Mouse (Mus musculus) retina, embryonic 14.5 days (tissue): Measurements from ENCODE around the gene Ndufb5.
"Not testable (repeated sequence)": the region's sequence is repeated elsewhere in the genome, so short reads cannot be mapped to it uniquely, and the experiment has no call there.

Source experiments
- DNase-seq: peaks from one replicate; pipeline ENCODE4 v3.0.0-alpha.2; 2015; ENCODE audit warnings: low spot score

Gene Ndufb5

DNA sequence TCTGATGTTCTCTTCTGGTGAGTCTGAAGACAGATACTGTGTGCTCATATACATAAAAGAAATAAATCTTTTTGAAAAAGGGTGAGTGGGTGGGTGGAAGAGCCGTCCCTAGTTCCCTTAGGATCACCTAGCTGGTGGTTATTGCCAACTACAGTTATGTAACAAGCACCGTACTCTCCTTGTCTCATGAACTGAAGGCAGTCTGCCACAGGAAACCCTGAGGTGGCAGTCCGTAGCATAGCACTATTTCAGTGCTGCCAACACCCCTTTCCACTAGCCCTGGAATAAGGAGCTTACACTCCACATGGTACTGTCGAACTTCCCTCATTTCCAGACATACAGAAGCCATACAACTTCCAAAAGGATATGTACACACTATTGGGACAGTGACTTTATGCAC lies 8.9 kb upstream of the Ndufb5 start:
- DNase-seq, result no peak

- DNase-seq, result no peak
These were observed 424 bp downstream of the Ndufb5 start, which contains the start of gene Mrpl47 for GRCm38 (mm10) chr3:32737172-32737655. TSS of gene Mrpl47 (minus strand) at chr3:32737605.

- DNase-seq, result no peak
These were observed 1.8 kb downstream of the Ndufb5 start for GRCm38 (mm10) chr3:32738549-32738948.

DNA sequence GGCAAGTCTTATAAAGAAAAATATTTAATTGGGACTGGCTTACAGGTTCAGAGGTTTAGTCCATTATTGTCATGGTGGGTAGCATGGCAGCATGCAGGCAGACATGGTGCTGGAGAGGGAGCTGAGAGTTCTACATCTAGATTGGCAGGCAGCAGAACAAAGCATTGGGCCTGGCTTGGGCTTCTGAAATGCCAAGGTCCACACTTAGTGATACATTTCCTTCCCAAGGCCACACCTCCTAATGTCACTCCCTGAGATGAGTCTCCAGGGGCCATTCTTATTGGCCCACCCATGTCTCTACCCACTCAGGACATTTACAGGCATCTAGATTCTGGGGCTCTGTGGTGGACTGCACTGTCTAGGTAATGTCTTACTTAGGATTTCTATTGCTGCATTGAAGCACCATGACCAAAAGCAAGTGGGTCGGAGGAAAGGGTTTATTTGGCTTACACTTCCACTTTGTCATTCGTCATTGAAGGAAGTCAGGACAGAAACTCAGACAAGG lies 5.5 kb downstream of the Ndufb5 start:
- DNase-seq, result no peak

DNA sequence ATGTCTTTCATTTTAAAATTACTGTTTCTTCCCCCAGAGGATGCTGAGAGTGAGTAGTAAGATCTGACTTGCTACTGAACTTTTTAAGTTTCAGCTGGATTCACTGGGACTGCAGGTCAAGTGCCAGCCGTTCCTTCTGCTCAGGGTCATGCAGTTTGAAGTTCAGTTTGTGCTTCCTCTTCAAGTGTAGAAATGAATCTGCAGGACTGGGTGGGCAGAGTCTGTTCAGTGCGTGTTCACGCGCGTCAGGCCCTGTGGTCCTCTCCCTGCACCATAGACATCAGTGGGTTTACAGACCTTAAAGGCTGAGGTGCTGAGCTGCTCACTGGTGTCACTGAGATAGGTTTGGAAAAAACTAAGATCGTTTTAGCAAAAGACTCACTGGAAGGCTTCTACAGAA lies 8.2 kb downstream of the Ndufb5 start:
- DNase-seq, result no peak

- DNase-seq, result not testable (repeated sequence)
These were observed 8.6 kb downstream of the Ndufb5 start for GRCm38 (mm10) chr3:32745426-32745825.

DNA sequence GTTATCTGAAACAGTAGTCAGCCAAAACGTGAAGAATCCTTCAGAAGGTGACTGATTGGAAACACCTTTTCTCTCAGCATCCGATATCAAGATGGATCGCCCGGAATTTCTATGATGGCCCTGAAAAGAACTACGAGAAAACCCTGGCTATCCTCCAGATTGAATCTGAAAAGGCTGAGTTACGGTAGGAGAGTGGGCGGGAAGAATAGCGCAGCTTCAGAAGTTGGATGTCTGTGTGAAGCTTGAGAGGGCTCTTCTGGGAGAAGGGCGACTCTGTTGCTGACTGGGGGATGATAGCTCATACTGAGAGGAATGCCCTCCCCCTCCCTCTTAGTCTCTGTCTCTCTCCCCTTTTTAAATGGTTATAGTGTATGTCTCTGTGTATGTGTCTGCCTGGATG lies 11.6 kb downstream of the Ndufb5 start:
- no peak for DNase-seq

DNA sequence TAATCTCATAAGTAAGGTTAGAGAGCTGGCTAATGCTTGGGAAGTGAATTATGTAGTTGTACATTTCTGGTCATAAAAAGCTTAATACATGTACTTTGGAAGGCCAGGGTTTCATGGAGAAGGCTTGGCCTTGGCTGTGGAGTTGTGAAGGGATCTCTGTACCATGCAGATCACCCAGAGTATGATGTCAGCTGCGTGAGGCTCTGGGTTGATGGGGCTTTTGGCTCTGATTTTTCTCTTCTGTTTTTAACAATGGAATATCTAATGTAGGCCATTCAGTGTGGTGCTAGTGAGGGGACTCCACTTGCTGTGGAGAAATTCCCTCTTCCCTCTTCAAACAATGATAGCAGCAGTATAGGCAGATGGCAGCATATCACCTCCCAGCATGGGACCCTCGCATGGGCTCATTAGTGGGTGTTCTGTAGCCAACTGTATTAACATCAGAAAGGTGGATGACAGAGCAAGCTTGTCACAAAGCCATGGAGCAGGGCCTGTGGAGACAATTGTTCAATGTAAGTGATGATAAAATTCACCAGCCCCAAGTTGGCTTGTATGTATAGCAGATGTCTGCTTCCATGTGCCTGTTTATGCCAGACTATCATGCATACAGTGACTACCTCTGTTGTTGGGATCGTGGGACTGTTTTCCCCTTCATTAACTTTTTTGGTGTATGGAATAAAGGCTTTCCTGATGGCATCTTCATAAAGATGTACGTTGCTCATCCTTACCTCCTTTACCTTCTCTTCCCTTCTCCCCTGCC lies 13.2 kb downstream of the Ndufb5 start:
- DNase-seq, result no peak

- DNase-seq, result no peak
These were observed 17.7 kb downstream of the Ndufb5 start for GRCm38 (mm10) chr3:32754384-32754915.

DNA sequence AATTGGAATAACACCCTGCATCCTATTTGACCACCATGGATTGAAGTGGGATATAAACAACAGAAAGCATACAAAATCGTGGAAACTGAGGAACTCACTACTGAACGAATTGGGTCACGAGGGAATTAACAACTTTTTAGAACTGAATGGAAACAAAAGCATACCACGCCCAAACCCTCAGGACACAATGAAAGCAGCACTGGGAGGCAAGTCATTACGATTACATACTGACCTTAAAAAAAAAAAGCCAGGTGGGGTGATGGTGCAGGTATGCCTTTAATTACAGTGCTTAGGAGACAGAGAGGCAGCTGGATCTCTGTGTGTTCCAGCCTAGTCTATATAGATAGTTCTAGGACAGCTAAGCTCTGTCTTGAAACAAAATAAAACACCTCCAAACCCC lies 22.4 kb downstream of the Ndufb5 start:
- DNase-seq, result no peak

DNA sequence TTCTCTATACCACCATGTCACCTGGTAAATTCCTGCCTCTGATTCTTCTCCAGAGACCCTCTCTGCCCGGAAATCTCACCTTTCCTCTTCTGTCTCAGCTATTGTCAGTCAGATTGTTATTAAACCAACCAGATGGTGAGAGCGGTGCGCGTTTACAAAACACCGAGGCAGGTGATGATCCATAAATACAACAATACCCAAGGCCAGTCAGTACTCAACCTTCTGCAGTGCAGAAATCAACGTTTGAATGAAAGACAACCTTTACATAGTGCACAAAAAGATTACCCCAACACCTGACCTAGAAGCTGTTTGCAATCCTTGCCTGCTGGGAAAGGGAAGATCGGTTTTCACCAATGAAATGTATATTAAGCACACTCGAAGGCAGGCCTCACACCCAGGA lies 26.2 kb downstream of the Ndufb5 start:
- DNase-seq, result no peak

- no peak for DNase-seq
These were observed 27.1 kb downstream of the Ndufb5 start for GRCm38 (mm10) chr3:32763902-32764301.

DNA sequence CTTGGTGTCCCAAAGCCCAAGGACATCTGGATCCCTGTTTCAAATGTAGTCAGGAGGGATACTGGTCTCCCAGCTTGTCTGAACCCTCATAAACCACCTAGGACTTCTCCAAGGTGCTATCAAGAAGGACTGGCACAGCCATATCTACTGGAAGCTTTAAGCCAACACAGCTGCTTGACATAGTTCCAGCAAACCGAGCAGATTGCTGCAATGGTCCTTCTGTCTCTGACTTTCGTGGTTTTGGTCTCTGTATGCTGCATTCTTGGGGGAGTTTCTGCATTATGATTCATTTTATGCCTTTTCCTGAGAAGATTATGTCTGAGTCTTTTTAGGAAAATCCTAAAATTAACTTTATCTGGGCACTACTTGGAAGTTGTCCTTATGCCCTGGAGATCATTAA lies 34.0 kb downstream of the Ndufb5 start:
- DNase-seq, result no peak
